Mouse (Mus musculus) ES-E14 (cell line): ENCODE data around the gene Ctrl.

Experiments used
- CHD2 ChIP-seq: IDR thresholded peaks from 2 replicates; pipeline ENCODE4 v1.6.1; 2014; ENCODE audit warnings: mild to moderate bottlenecking, low read depth, low read length, inconsistent platforms
- HCFC1 ChIP-seq: IDR thresholded peaks from 2 replicates; pipeline ENCODE4 v1.6.1; 2012; ENCODE audit warnings: low read length, inconsistent platforms, borderline replicate concordance; ENCODE audit not compliant: insufficient read depth
- MAFK ChIP-seq: IDR thresholded peaks from 2 replicates; pipeline ENCODE4 v1.6.1; 2014; ENCODE audit warnings: mild to moderate bottlenecking, low read depth, low read length, inconsistent platforms; ENCODE audit not compliant: insufficient read depth
- ZC3H11A ChIP-seq: IDR thresholded peaks from 2 replicates; pipeline ENCODE4 v1.6.1; 2012; ENCODE audit warnings: low read depth, mild to moderate bottlenecking, inconsistent platforms, low read length, borderline replicate concordance
- ZNF384 ChIP-seq: IDR thresholded peaks from 2 replicates; pipeline ENCODE4 v1.6.1; 2012; ENCODE audit warnings: low read depth, low read length, inconsistent platforms

GRCm38 (mm10) chr8:105897801-105898480 is 35.7 kb downstream of the Ctrl start:
- no peak for TF ChIP-seq ZC3H11A
- no peak for TF ChIP-seq MAFK
- no peak for TF ChIP-seq ZNF384
- TF ChIP-seq CHD2 = no peak
- TF ChIP-seq HCFC1 = no peak
